Mouse (Mus musculus) embryonic fibroblast, embryonic 13.5 days (primary cell): ENCODE data around the gene Sdc4.

Experiments used
- CTCF ChIP-seq: IDR thresholded peaks from 2 replicates; pipeline ENCODE4 v1.5.1; 2011; ENCODE audit warnings: mild to moderate bottlenecking, control low read depth, low read length, moderate library complexity, borderline replicate concordance; ENCODE audit not compliant: insufficient read depth
- POLR2A ChIP-seq: IDR thresholded peaks from 2 replicates; pipeline ENCODE4 v1.6.1; 2011; ENCODE audit warnings: low read depth, mild to moderate bottlenecking, control low read depth, low read length, moderate library complexity

- no peak for TF ChIP-seq CTCF
- no peak for TF ChIP-seq POLR2A
These were observed 23.1 kb upstream of the Sdc4 start for GRCm38 (mm10) chr2:164466787-164467186.
